Mouse (Mus musculus) CD4-positive naive resting alpha-beta T cell, adult 76 days (primary cell): ENCODE results near the gene Ribc1. TPM values are rescaled to one million over a fixed set of nuclear protein-coding genes. Genes with fewer than 3 reads are reported as not detected.

Experiments
- total RNA-seq: library from RNA; stranded (reverse); gene quantifications from one replicate; pipeline ENCODE4 v1.2.4, GENCODE M21; 2023

Ribc1 gene
- total RNA-seq = 0.76 TPM

GRCm38 (mm10) chrX:152016151-152017145, at the start of gene Ribc1, which contains the start of gene Smc1a:
Gene Ribc1 (minus strand): TSS chrX:152016295.
Gene Smc1a (plus strand): TSS chrX:152016428.

GRCm38 (mm10) chrX:152001737-152002710, 14.1 kb downstream of the Ribc1 start, which contains the start of gene Hsd17b10:
Gene Hsd17b10 (plus strand): TSS chrX:152001845.

Other genes starting within 250 kb of the Ribc1 start
- gene Huwe1, start 215.5 kb downstream of the Ribc1 start, total RNA-seq = 434 TPM
- 48.0 TPM for gene Hsd17b10, start 14.4 kb downstream of the Ribc1 start, total RNA-seq
- 132 TPM for gene Smc1a, start 133 bp upstream of the Ribc1 start, total RNA-seq
- gene Iqsec2, start 128.0 kb upstream of the Ribc1 start, total RNA-seq = 0.47 TPM
- 97.7 TPM for gene Kdm5c, start 216.7 kb upstream of the Ribc1 start, total RNA-seq